Mouse (Mus musculus) hindbrain, embryonic 13.5 days (tissue): Measurements from ENCODE around the gene Fam107b. TPM values are rescaled to one million over a fixed set of nuclear protein-coding genes. Genes with fewer than 3 reads are reported as not detected.

Experiments
- ATAC-seq: fragments of 200-750 bp; cut with Nextera tagmentation; 2 replicates; pipeline ENCODE4 v1.8.0; 2017; ENCODE audit warnings: moderate TSS enrichment; ENCODE audit not compliant: low FRiP score
- H3K27ac ChIP-seq: fragments of 300-500 bp; sonication (generic); 2 replicates; pipeline ENCODE4 v1.5.1; 2015; ENCODE audit warnings: inconsistent platforms, mild to moderate bottlenecking, moderate library complexity
- H3K27me3 ChIP-seq: fragments of 300-500 bp; sonication (generic); 2 replicates; pipeline ENCODE4 v1.6.1; 2015; ENCODE audit warnings: mild to moderate bottlenecking, inconsistent platforms
- H3K36me3 ChIP-seq: fragments of 300-500 bp; sonication (generic); 2 replicates; pipeline ENCODE4 v1.6.1; 2015; ENCODE audit warnings: mild to moderate bottlenecking, inconsistent platforms
- H3K4me1 ChIP-seq: fragments of 300-500 bp; sonication (generic); replicated peaks from 2 replicates; pipeline ENCODE4 v1.6.1; 2015; ENCODE audit warnings: inconsistent platforms
- H3K4me2 ChIP-seq: fragments of 300-500 bp; sonication (generic); 2 replicates; pipeline ENCODE4 v1.6.1; 2015; ENCODE audit warnings: inconsistent platforms, mild to moderate bottlenecking, moderate library complexity
- H3K4me3 ChIP-seq: fragments of 300-500 bp; sonication (generic); 2 replicates; pipeline ENCODE4 v1.5.1; 2015; ENCODE audit warnings: mild to moderate bottlenecking, inconsistent platforms
- H3K9ac ChIP-seq: fragments of 300-500 bp; sonication (generic); 2 replicates; pipeline ENCODE4 v1.6.1; 2015; ENCODE audit warnings: mild to moderate bottlenecking, inconsistent platforms
- H3K9me3 ChIP-seq: fragments of 300-500 bp; sonication (generic); 2 replicates; pipeline ENCODE4 v1.6.1; 2016; ENCODE audit warnings: inconsistent platforms
- WGBS: fragments of 180-500 bp; shearing (Covaris S2); methylation state at CpG from one replicate; pipeline ENCODE4 v1.1.7; 2015; 5-methylcytosine and 5-hydroxymethylcytosine counted together
- polyA plus RNA-seq: library from polyadenylated mRNA; unstranded; fragments of >200 nt; fragmentation: Nextera tagmentation; extraction: Ambion mirVana; gene quantifications from 2 replicates; pipeline ENCODE4 v1.2.1, GENCODE M21; 2015

The Fam107b gene
- polyA plus RNA-seq, 1 experiment from 2014 or later, result 37.5 TPM

- Histone ChIP-seq H3K27ac (no peak overlapping the region), H3K27me3 (no peaks in the 10 kb centered on the region), H3K9ac (no peak overlapping the region), H3K4me2 (no peak overlapping the region), H3K36me3 (no peaks in the 10 kb centered on the region), H3K9me3 (no peaks in the 10 kb centered on the region), H3K4me1 (no peaks in the 10 kb centered on the region), H3K4me3 (no peak overlapping the region)
- no peak for ATAC-seq
These were observed 84.3 kb downstream of the Fam107b start for GRCm38 (mm10) chr2:3654606-3655005.

- WGBS, result 90% methylated on average over 3 of the region's 3 CpGs
- Histone ChIP-seq H3K4me1 (no peaks in the 10 kb centered on the region), H3K27me3 (no peaks in the 10 kb centered on the region), H3K9ac (no peak overlapping the region), H3K36me3 (no peaks in the 10 kb centered on the region), H3K27ac (no peak overlapping the region), H3K4me2 (no peak overlapping the region), H3K9me3 (no peaks in the 10 kb centered on the region), H3K4me3 (no peak overlapping the region)
- ATAC-seq, result no peak
These were observed 85.8 kb downstream of the Fam107b start for GRCm38 (mm10) chr2:3656091-3656490.

GRCm38 (mm10) chr2:3656834-3657233 is 86.5 kb downstream of the Fam107b start:
- H3K36me3 ChIP-seq, result no peaks in the 10 kb centered on the region
- no peaks in the 10 kb centered on the region for H3K4me1 ChIP-seq
- no peak overlapping the region for H3K4me2 ChIP-seq
- no peak overlapping the region for H3K4me3 ChIP-seq
- H3K27me3 ChIP-seq, result no peaks in the 10 kb centered on the region
- no peak overlapping the region for H3K9ac ChIP-seq
- H3K9me3 ChIP-seq, result no peaks in the 10 kb centered on the region
- no peak for ATAC-seq
- no peak overlapping the region for H3K27ac ChIP-seq
- 96% methylated on average over 6 of the region's 6 CpGs for WGBS

- H3K4me2 ChIP-seq, result no peak overlapping the region
- no peaks in the 10 kb centered on the region for H3K4me1 ChIP-seq
- no peaks in the 10 kb centered on the region for H3K36me3 ChIP-seq
- no peaks in the 10 kb centered on the region for H3K9me3 ChIP-seq
- no peak overlapping the region for H3K27ac ChIP-seq
- no peak overlapping the region for H3K9ac ChIP-seq
- H3K4me3 ChIP-seq, result no peak overlapping the region
- WGBS, result 92% methylated on average over 5 of the region's 5 CpGs
- no peak for ATAC-seq
- H3K27me3 ChIP-seq, result no peaks in the 10 kb centered on the region
These were observed 87.1 kb downstream of the Fam107b start for GRCm38 (mm10) chr2:3657376-3657775.

GRCm38 (mm10) chr2:3657811-3658730 is 87.8 kb downstream of the Fam107b start:
- no peak overlapping the region for H3K4me3 ChIP-seq
- H3K9ac ChIP-seq, result no peak overlapping the region
- WGBS, result 71% methylated on average over 11 of the region's 11 CpGs
- no peak overlapping the region for H3K4me2 ChIP-seq
- no peaks in the 10 kb centered on the region for H3K36me3 ChIP-seq
- ATAC-seq, result no peak
- H3K27me3 ChIP-seq, result no peaks in the 10 kb centered on the region
- no peaks in the 10 kb centered on the region for H3K4me1 ChIP-seq
- H3K27ac ChIP-seq, result no peak overlapping the region
- H3K9me3 ChIP-seq, result no peaks in the 10 kb centered on the region

- H3K9me3 ChIP-seq, result no peaks in the 10 kb centered on the region
- no peak for ATAC-seq
- WGBS, result 26% methylated on average over 4 of the region's 4 CpGs
These were observed 88.6 kb downstream of the Fam107b start for GRCm38 (mm10) chr2:3658900-3659299.

GRCm38 (mm10) chr2:3659300-3659910 is 89.1 kb downstream of the Fam107b start:
- H3K36me3 ChIP-seq, result no peaks in the 10 kb centered on the region
- H3K27me3 ChIP-seq, result no peaks in the 10 kb centered on the region
- WGBS, result 52% methylated on average over 5 of the region's 5 CpGs
- no peak overlapping the region for H3K9ac ChIP-seq
- no peak for ATAC-seq
- no peaks in the 10 kb centered on the region for H3K4me1 ChIP-seq
- H3K27ac ChIP-seq, result no peak overlapping the region
- no peaks in the 10 kb centered on the region for H3K9me3 ChIP-seq
- no peak overlapping the region for H3K4me3 ChIP-seq
- H3K4me2 ChIP-seq, result no peak overlapping the region

More at GRCm38 (mm10) chr2:3658900-3659299, 88.6 kb downstream of the Fam107b start:
- Histone ChIP-seq H3K27ac (no peak overlapping the region), H3K4me1 (no peaks in the 10 kb centered on the region), H3K4me2 (no peak overlapping the region), H3K36me3 (no peaks in the 10 kb centered on the region), H3K27me3 (no peaks in the 10 kb centered on the region), H3K9ac (no peak overlapping the region), H3K4me3 (no peak overlapping the region)

GRCm38 (mm10) chr2:3664086-3664485 is 93.8 kb downstream of the Fam107b start:
- H3K9me3 ChIP-seq, result no peaks in the 10 kb centered on the region
- no peak for ATAC-seq
- no peak overlapping the region for H3K4me3 ChIP-seq
- no peak overlapping the region for H3K4me2 ChIP-seq
- no peaks in the 10 kb centered on the region for H3K27me3 ChIP-seq
- no peaks in the 10 kb centered on the region for H3K4me1 ChIP-seq
- WGBS, result 74% methylated on average over 6 of the region's 6 CpGs
- H3K9ac ChIP-seq, result no peak overlapping the region
- no peaks in the 10 kb centered on the region for H3K36me3 ChIP-seq
- H3K27ac ChIP-seq, result no peak overlapping the region

- Histone ChIP-seq H3K4me1 (no peaks in the 10 kb centered on the region), H3K27ac (no peak overlapping the region), H3K9me3 (no peaks in the 10 kb centered on the region), H3K4me3 (no peak overlapping the region), H3K4me2 (no peak overlapping the region), H3K27me3 (no peaks in the 10 kb centered on the region), H3K9ac (no peak overlapping the region), H3K36me3 (no peaks in the 10 kb centered on the region)
- no peak for ATAC-seq
- 84% methylated on average over 3 of the region's 3 CpGs for WGBS
These were observed 98.4 kb downstream of the Fam107b start for GRCm38 (mm10) chr2:3668682-3669081.

- WGBS, result 49% methylated on average over 2 of the region's 2 CpGs
- H3K4me2 ChIP-seq, result no peak overlapping the region
- no peak for ATAC-seq
These were observed 99.4 kb downstream of the Fam107b start for GRCm38 (mm10) chr2:3669646-3670045.

GRCm38 (mm10) chr2:3672654-3673367 is 102.5 kb downstream of the Fam107b start:
- H3K4me1 ChIP-seq, result no peaks in the 10 kb centered on the region
- no peaks in the 10 kb centered on the region for H3K27me3 ChIP-seq
- no peak overlapping the region for H3K4me2 ChIP-seq
- H3K36me3 ChIP-seq, result no peaks in the 10 kb centered on the region
- no peaks in the 10 kb centered on the region for H3K9me3 ChIP-seq
- 82% methylated on average over 5 of the region's 5 CpGs for WGBS
- H3K4me3 ChIP-seq, result no peak overlapping the region
- H3K9ac ChIP-seq, result no peak overlapping the region
- ATAC-seq, result no peak
- H3K27ac ChIP-seq, result no peak overlapping the region

More at GRCm38 (mm10) chr2:3669646-3670045, 99.4 kb downstream of the Fam107b start:
- Histone ChIP-seq H3K27me3 (no peaks in the 10 kb centered on the region), H3K9ac (no peak overlapping the region), H3K4me1 (no peaks in the 10 kb centered on the region), H3K4me3 (no peak overlapping the region), H3K9me3 (no peaks in the 10 kb centered on the region), H3K36me3 (no peaks in the 10 kb centered on the region), H3K27ac (no peak overlapping the region)

GRCm38 (mm10) chr2:3675481-3675880 is 105.2 kb downstream of the Fam107b start:
- ATAC-seq, result no peak
- Histone ChIP-seq H3K4me2 (no peak overlapping the region), H3K27ac (no peak overlapping the region), H3K27me3 (no peaks in the 10 kb centered on the region), H3K4me1 (no peaks in the 10 kb centered on the region), H3K9me3 (no peaks in the 10 kb centered on the region), H3K4me3 (no peak overlapping the region), H3K9ac (no peak overlapping the region), H3K36me3 (no peaks in the 10 kb centered on the region)
- WGBS, result 87% methylated on average over 1 of the region's 1 CpGs
